Mouse (Mus musculus) lung, adult 2 months (tissue): ENCODE results near the gene Nap1l1.

Experiments
- CTCF ChIP-seq: fragments of 200-500 bp; IDR thresholded peaks from 2 replicates; pipeline ENCODE4 v1.5.1; 2011; ENCODE audit warnings: mild to moderate bottlenecking, low read length, control low read depth; ENCODE audit not compliant: insufficient read depth
- POLR2A ChIP-seq: fragments of 200-500 bp; IDR thresholded peaks from 2 replicates; pipeline ENCODE4 v1.6.1; 2011; ENCODE audit warnings: low read depth, mild to moderate bottlenecking, control low read depth, low read length, borderline replicate concordance; ENCODE audit errors: extremely low read depth

- TF ChIP-seq CTCF (no peak), POLR2A (no peak)
Measured at GRCm38 (mm10) chr10:111522230-111522629, 49.2 kb downstream of the Nap1l1 start.
